Mouse (Mus musculus) intestine, embryonic 16.5 days (tissue): ENCODE measurements around the gene Zfp672. TPM values are rescaled to one million over a fixed set of nuclear protein-coding genes. Genes with fewer than 3 reads are reported as not detected.

Experiments
- ATAC-seq: fragments of 200-750 bp; cut with Nextera tagmentation; 2 replicates; pipeline ENCODE4 v1.8.0; 2017; ENCODE audit warnings: moderate TSS enrichment, moderate library complexity
- H3K27ac ChIP-seq: fragments of 300-500 bp; sonication (generic); 2 replicates; pipeline ENCODE4 v1.5.1; 2014; ENCODE audit warnings: mild to moderate bottlenecking, low read length
- H3K27me3 ChIP-seq: fragments of 300-500 bp; sonication (generic); replicated peaks from 2 replicates; pipeline ENCODE4 v1.6.1; 2014; ENCODE audit warnings: low read length, control low read depth, mixed read lengths; ENCODE audit not compliant: control insufficient read depth, insufficient read depth
- H3K36me3 ChIP-seq: fragments of 300-500 bp; sonication (generic); 2 replicates; pipeline ENCODE4 v1.6.1; 2014; ENCODE audit warnings: low read length, control low read depth; ENCODE audit not compliant: control insufficient read depth, insufficient read depth
- H3K4me1 ChIP-seq: fragments of 300-500 bp; sonication (generic); 2 replicates; pipeline ENCODE4 v1.6.1; 2014; ENCODE audit warnings: low read length, control low read depth, mixed read lengths; ENCODE audit not compliant: control insufficient read depth, insufficient read depth
- H3K4me2 ChIP-seq: fragments of 300-500 bp; sonication (generic); 2 replicates; pipeline ENCODE4 v1.6.1; 2014; ENCODE audit warnings: low read depth, low read length, control low read depth
- H3K4me3 ChIP-seq: fragments of 300-500 bp; sonication (generic); 2 replicates; pipeline ENCODE4 v1.5.1; 2014; ENCODE audit warnings: mild to moderate bottlenecking, low read length
- H3K9ac ChIP-seq: fragments of 300-500 bp; sonication (generic); 2 replicates; pipeline ENCODE4 v1.6.1; 2014; ENCODE audit warnings: low read depth, low read length
- H3K9me3 ChIP-seq: fragments of 300-500 bp; sonication (generic); 2 replicates; pipeline ENCODE4 v1.6.1; 2016; ENCODE audit warnings: low read length, control low read depth; ENCODE audit not compliant: control insufficient read depth
- whole genome bisulfite sequencing: fragments of 180-500 bp; shearing (Covaris S2); extraction: QIAGEN DNeasy Blood & Tissue Kit; methylation state at CpG from one replicate; pipeline ENCODE4 v1.1.7; 2014; 5-methylcytosine and 5-hydroxymethylcytosine counted together
- polyA plus RNA-seq: library from polyadenylated mRNA; unstranded; fragments of >200 nt; fragmentation: Nextera tagmentation; extraction: Ambion mirVana; gene quantifications from 2 replicates; pipeline ENCODE4 v1.2.1, GENCODE M21; 2015

The Zfp672 gene
- polyA plus RNA-seq, 1 experiment from 2014 or later, result 35.5 TPM

DNA sequence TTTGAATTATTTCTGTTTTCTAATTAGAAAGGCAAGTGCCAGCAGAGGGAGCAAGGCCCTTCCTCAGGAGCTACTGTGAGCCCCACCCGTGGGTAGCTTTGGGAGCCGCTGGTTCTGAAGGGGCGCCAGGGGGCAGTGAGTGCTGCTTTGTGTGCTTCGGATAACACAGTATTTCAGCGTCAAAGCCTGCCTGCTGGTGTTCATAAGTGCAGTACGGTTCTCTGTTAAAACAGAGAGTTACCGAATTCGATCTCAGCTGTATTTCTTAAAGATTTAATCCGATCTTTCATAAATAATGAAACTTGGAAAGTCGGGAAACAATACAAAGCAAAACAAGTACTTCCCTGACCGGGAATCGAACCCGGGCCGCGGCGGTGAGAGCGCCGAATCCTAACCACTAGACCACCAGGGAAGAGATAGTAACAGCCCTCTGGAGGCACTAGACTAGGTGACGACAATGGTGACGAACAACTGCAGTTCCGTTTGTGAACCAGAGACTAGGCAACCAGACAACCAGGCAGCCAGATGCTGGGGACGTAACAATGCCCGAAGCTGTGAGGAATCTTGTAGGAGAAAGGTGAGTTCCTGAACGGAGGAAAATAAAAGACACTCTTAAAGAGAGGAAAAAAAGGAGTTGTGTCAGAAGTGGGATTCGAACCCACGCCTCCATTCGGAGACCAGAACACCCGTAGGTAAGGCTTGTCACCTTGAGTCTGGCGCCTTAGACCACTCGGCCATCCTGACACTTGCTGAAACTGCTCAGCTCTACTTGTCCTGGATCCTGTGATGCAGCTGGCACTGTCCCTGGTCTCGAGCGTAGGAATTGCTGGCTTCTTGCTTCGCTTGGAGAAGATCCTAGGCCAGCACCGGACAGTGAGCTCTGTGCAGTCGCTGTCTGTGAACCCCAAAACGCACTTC lies 28.0 kb downstream of the Zfp672 start:
- no peaks in the 10 kb centered on the region for H3K9me3 ChIP-seq
- ATAC-seq, result peak; percentile 94
- peak overlapping the region; percentile 79 for H3K9ac ChIP-seq
- H3K4me3 ChIP-seq, result peak overlapping the region; percentile 70
- H3K36me3 ChIP-seq, result no peaks in the 10 kb centered on the region
- peak overlapping the region; percentile 95 for H3K27ac ChIP-seq
- peak overlapping the region; percentile 59 for H3K4me2 ChIP-seq
- WGBS, result under 1% methylated on average over 36 of the region's 36 CpGs
- no peaks in the 10 kb centered on the region for H3K27me3 ChIP-seq
- peaks cover 14% of the 10 kb centered on the region for H3K4me1 ChIP-seq

DNA sequence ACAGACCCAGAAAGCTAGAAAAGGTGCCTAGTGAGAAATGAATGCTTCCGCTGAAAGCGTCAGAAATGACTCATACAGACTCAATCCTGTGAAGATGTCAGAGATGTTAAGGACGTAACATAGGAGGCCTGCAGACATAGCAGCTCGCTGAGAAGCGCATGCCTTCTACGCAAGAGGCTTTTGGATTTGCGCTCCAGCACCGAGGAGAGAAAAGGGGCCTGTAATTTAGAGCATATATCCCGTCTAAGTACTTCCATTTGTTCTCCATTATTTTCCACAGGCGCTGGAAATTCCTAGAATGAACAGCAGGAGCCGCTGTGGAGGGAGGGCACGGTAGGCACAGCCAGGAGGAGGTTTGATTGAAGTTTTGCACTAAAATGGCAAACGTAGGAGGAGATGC lies 29.1 kb downstream of the Zfp672 start:
- no peaks in the 10 kb centered on the region for H3K27me3 ChIP-seq
- peak overlapping the region; percentile 56 for H3K4me2 ChIP-seq
- peak overlapping the region; percentile 31 for H3K4me3 ChIP-seq
- no peak for ATAC-seq
- no peaks in the 10 kb centered on the region for H3K9me3 ChIP-seq
- no peak overlapping the region; the same call in 1 of the 2 replicates for H3K27ac ChIP-seq
- 12% methylated on average over 13 of the region's 13 CpGs for WGBS
- H3K4me1 ChIP-seq, result peaks cover 8% of the 10 kb centered on the region; the same call in 1 of the 2 replicates
- H3K9ac ChIP-seq, result peak overlapping the region; percentile 43; the same call in 1 of the 2 replicates
- no peaks in the 10 kb centered on the region for H3K36me3 ChIP-seq

DNA sequence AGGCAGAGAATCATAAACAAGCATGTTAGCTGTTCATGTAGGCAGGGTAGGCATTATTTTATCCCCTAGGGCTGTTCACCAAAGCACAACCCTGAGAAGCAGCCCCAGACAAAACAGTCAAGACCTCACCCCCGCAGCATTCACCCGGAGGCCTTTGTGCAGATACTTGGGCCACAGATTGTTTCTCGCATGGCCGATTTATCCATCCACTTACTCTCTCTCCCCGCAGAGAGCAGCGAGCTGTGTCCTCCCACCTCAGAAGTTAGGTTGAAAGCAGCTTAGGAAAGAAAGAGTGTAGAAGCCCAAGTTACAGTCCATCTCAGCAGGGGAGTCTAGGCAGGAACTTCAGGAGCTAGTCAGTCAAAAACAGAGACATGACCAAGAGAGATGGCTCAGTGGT lies 32.7 kb downstream of the Zfp672 start:
- 84% methylated on average over 6 of the region's 6 CpGs for WGBS
- no peaks in the 10 kb centered on the region for H3K27me3 ChIP-seq
- H3K4me2 ChIP-seq, result no peak overlapping the region
- H3K4me3 ChIP-seq, result no peak overlapping the region
- no peaks in the 10 kb centered on the region for H3K36me3 ChIP-seq
- peaks cover 5% of the 10 kb centered on the region; the same call in 1 of the 2 replicates for H3K4me1 ChIP-seq
- no peak overlapping the region for H3K27ac ChIP-seq
- H3K9me3 ChIP-seq, result no peaks in the 10 kb centered on the region
- no peak for ATAC-seq
- H3K9ac ChIP-seq, result no peak overlapping the region

- 46% methylated on average over 4 of the region's 4 CpGs for WGBS
- H3K4me1 ChIP-seq, result no peaks in the 10 kb centered on the region
- H3K27me3 ChIP-seq, result no peaks in the 10 kb centered on the region
- no peak overlapping the region for H3K4me2 ChIP-seq
- no peak for ATAC-seq
- H3K9me3 ChIP-seq, result no peaks in the 10 kb centered on the region
- H3K36me3 ChIP-seq, result no peaks in the 10 kb centered on the region
- no peak overlapping the region for H3K27ac ChIP-seq
- H3K4me3 ChIP-seq, result no peak overlapping the region
- H3K9ac ChIP-seq, result no peak overlapping the region
Measured at GRCm38 (mm10) chr11:58292791-58293190, 37.3 kb downstream of the Zfp672 start.

- Histone ChIP-seq H3K27ac (no peak overlapping the region), H3K4me1 (no peaks in the 10 kb centered on the region), H3K4me3 (no peak overlapping the region), H3K9me3 (no peaks in the 10 kb centered on the region), H3K4me2 (no peak overlapping the region), H3K27me3 (0 out of 2 replicates have a peak, but pooled peaks cover 3% of the 10 kb centered on the region), H3K9ac (no peak overlapping the region), H3K36me3 (no peaks in the 10 kb centered on the region)
- ATAC-seq, result no peak
- WGBS, result 89% methylated on average over 4 of the region's 4 CpGs
Measured at GRCm38 (mm10) chr11:58290812-58291211, 39.3 kb downstream of the Zfp672 start.

DNA sequence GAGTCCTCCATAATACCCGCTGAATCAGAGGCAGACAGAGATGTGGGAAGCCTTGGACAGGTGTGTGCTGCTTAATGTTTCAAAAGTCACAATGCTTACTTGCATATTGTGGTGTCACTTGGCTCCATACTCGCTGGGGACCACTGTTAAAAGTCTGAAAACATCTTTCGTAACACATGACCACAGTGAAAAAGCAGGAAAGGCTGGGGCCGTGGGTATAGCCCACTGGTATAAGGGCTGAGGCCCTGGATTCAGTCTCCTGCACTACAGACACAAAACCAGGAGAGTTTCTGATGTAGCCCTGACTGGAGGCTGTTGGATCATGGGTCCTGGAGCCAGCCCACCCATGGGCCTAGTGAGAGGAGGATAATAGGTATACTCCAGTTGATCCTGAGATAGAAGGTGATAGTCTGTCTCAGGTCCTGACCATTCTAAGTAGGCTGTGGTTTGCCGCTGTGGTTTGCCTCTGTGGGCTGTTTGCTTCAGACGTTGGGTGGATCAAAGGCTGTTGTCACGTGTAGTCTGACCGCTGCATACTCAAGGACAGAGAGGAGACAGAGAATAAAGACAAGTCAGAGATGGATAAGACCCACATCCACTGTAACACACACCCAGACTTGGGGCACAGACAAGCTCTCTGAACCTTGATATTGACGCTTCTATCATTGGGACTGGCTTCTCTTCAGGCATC lies 40.0 kb downstream of the Zfp672 start:
- H3K4me1 ChIP-seq, result no peaks in the 10 kb centered on the region
- H3K9ac ChIP-seq, result no peak overlapping the region
- 70% methylated on average over 9 of the region's 9 CpGs for WGBS
- no peak overlapping the region for H3K4me3 ChIP-seq
- H3K36me3 ChIP-seq, result no peaks in the 10 kb centered on the region
- no peak for ATAC-seq
- H3K27ac ChIP-seq, result no peak overlapping the region
- 0 out of 2 replicates have a peak, but pooled peaks cover 4% of the 10 kb centered on the region for H3K27me3 ChIP-seq
- no peak overlapping the region for H3K4me2 ChIP-seq
- H3K9me3 ChIP-seq, result no peaks in the 10 kb centered on the region

DNA sequence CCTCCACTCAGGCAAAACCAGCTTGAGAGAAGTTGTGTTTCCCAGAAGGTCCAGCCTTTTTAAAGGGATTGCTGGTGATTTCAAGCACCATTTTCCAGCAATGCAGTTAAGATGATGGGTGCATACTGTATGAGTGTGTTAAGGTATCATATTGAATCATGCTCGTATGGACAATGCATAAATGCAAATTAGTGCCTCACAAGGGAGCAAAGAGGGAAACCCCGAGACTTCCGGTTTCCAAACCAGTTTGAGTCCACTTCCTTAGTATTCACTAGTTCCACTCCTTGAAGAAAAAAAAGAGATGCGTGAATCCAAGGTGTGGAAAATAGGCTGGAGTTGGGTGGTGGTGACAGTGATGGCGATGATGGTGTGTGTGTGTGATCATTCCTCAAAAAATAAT lies 47.6 kb downstream of the Zfp672 start:
- no peak for ATAC-seq

GRCm38 (mm10) chr11:58281970-58282496 lies 48.1 kb downstream of the Zfp672 start:
- WGBS, result 84% methylated on average over 13 of the region's 13 CpGs
- H3K27me3 ChIP-seq, result 0 out of 2 replicates have a peak, but pooled peaks cover 4% of the 10 kb centered on the region
- ATAC-seq, result no peak
- no peak overlapping the region for H3K4me3 ChIP-seq
- no peak overlapping the region for H3K9ac ChIP-seq
- no peak overlapping the region for H3K27ac ChIP-seq
- H3K4me1 ChIP-seq, result no peaks in the 10 kb centered on the region
- no peaks in the 10 kb centered on the region for H3K36me3 ChIP-seq
- no peaks in the 10 kb centered on the region for H3K9me3 ChIP-seq
- no peak overlapping the region for H3K4me2 ChIP-seq

More for the DNA sequence above, 47.6 kb downstream of the Zfp672 start:
- Histone ChIP-seq H3K36me3 (no peaks in the 10 kb centered on the region), H3K4me2 (no peak overlapping the region), H3K9ac (no peak overlapping the region), H3K27ac (no peak overlapping the region), H3K4me3 (no peak overlapping the region), H3K27me3 (0 out of 2 replicates have a peak, but pooled peaks cover 4% of the 10 kb centered on the region), H3K9me3 (no peaks in the 10 kb centered on the region), H3K4me1 (no peaks in the 10 kb centered on the region)
- 83% methylated on average over 5 of the region's 5 CpGs for WGBS

DNA sequence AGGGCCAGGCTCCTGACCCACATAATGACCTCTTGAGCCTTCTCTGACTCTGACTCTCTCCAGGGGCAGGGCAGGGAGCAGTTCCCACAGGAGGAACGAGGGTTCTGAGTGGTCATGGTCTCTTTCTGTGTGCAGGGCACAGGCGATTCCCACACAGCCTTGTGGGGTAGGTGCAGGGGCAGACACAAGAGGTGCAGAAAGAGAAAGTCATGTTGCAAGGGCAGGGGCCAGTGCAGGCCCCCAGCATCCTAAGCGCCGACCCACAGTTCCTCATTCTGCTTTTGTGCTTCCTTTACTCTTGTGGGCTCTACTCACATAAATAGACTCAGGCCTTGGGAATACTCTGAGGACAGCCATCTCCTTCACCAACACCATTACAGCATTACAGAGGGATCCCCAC lies 54.4 kb downstream of the Zfp672 start:
- Histone ChIP-seq H3K4me2 (no peak overlapping the region), H3K4me1 (no peaks in the 10 kb centered on the region), H3K27me3 (no peaks in the 10 kb centered on the region), H3K27ac (no peak overlapping the region), H3K9ac (no peak overlapping the region), H3K4me3 (no peak overlapping the region), H3K36me3 (no peaks in the 10 kb centered on the region), H3K9me3 (no peaks in the 10 kb centered on the region)
- WGBS, result 72% methylated on average over 4 of the region's 4 CpGs
- ATAC-seq, result no peak
